Mouse (Mus musculus): ENCODE measurements around the gene Lrrc15. TPM values are rescaled to one million over a fixed set of nuclear protein-coding genes. Genes with fewer than 3 reads are reported as not detected.

Gene Lrrc15
- polyA plus RNA-seq, 1 experiment from 2014 or later = 0.35 TPM

- peaks cover 38% of the 10 kb centered on the region for H3K27me3 ChIP-seq (ENCODE audit: poor library complexity, severe bottlenecking)
- H3K9me3 ChIP-seq = no peaks in the 10 kb centered on the region
- no peaks in the 10 kb centered on the region for H3K36me3 ChIP-seq (replicated peaks)
- H3K4me3 ChIP-seq = no peak overlapping the region
- no peak for DNase-seq (ENCODE audit: extremely low spot score, low spot score)
- no peak overlapping the region for H3K27ac ChIP-seq
- 86% methylated on average over 9 of the region's 9 CpGs for WGBS
- H3K4me1 ChIP-seq = peaks cover 6% of the 10 kb centered on the region
These were observed 29.2 kb downstream of the Lrrc15 start for GRCm38 (mm10) chr16:30253900-30254299.

- H3K9me3 ChIP-seq = no peaks in the 10 kb centered on the region
- DNase-seq (ENCODE audit: extremely low spot score, low spot score) = no peak
- peaks cover 6% of the 10 kb centered on the region for H3K4me1 ChIP-seq
- peaks cover 40% of the 10 kb centered on the region for H3K27me3 ChIP-seq (ENCODE audit: poor library complexity, severe bottlenecking)
- H3K36me3 ChIP-seq (replicated peaks) = no peaks in the 10 kb centered on the region
- H3K27ac ChIP-seq = no peak overlapping the region
- WGBS = 87% methylated on average over 4 of the region's 4 CpGs
- H3K4me3 ChIP-seq = no peak overlapping the region
These were observed 29.7 kb downstream of the Lrrc15 start for GRCm38 (mm10) chr16:30253374-30253773.

GRCm38 (mm10) chr16:30252003-30252418 lies 31.0 kb downstream of the Lrrc15 start:
- Histone ChIP-seq H3K27ac (no peak overlapping the region), H3K4me1 (peaks cover 6% of the 10 kb centered on the region), H3K36me3 (replicated peaks) (no peaks in the 10 kb centered on the region), H3K4me3 (peak overlapping the region; percentile 2), H3K9me3 (no peaks in the 10 kb centered on the region), H3K27me3 (ENCODE audit: poor library complexity, severe bottlenecking) (peaks cover 40% of the 10 kb centered on the region)
- 2% methylated on average over 21 of the region's 21 CpGs for WGBS
- peak; percentile 88 for DNase-seq (ENCODE audit: extremely low spot score, low spot score)

- DNase-seq (ENCODE audit: extremely low spot score, low spot score) = no peak
- H3K36me3 ChIP-seq (replicated peaks) = no peaks in the 10 kb centered on the region
- no peak overlapping the region for H3K27ac ChIP-seq
- H3K4me1 ChIP-seq = peaks cover 13% of the 10 kb centered on the region
- 0 out of 2 replicates have a peak, but pooled peaks cover 5% of the 10 kb centered on the region for H3K9me3 ChIP-seq
- no peak overlapping the region for H3K4me3 ChIP-seq
- peaks cover 37% of the 10 kb centered on the region for H3K27me3 ChIP-seq (ENCODE audit: poor library complexity, severe bottlenecking)
- 88% methylated on average over 12 of the region's 12 CpGs for WGBS
These were observed 38.9 kb downstream of the Lrrc15 start for GRCm38 (mm10) chr16:30244037-30244700.

GRCm38 (mm10) chr16:30241623-30242022 lies 41.4 kb downstream of the Lrrc15 start:
- WGBS = 34% methylated on average over 2 of the region's 2 CpGs
- H3K27me3 ChIP-seq (ENCODE audit: poor library complexity, severe bottlenecking) = peaks cover 58% of the 10 kb centered on the region

GRCm38 (mm10) chr16:30238791-30239190 lies 44.3 kb downstream of the Lrrc15 start:
- H3K27me3 ChIP-seq (ENCODE audit: poor library complexity, severe bottlenecking) = peaks cover 86% of the 10 kb centered on the region
- no peaks in the 10 kb centered on the region for H3K36me3 ChIP-seq (replicated peaks)
- peaks cover 45% of the 10 kb centered on the region for H3K4me1 ChIP-seq
- WGBS = 85% methylated on average over 6 of the region's 6 CpGs
- no peaks in the 10 kb centered on the region for H3K9me3 ChIP-seq
- DNase-seq (ENCODE audit: extremely low spot score, low spot score) = no peak
- H3K27ac ChIP-seq = no peak overlapping the region
- no peak overlapping the region for H3K4me3 ChIP-seq

More at GRCm38 (mm10) chr16:30241623-30242022, 41.4 kb downstream of the Lrrc15 start:
- H3K27ac ChIP-seq = no peak overlapping the region
- 0 out of 2 replicates have a peak, but pooled peaks cover 2% of the 10 kb centered on the region for H3K9me3 ChIP-seq
- peaks cover 19% of the 10 kb centered on the region for H3K4me1 ChIP-seq
- H3K4me3 ChIP-seq = no peak overlapping the region
- no peak for DNase-seq (ENCODE audit: extremely low spot score, low spot score)
- no peaks in the 10 kb centered on the region for H3K36me3 ChIP-seq (replicated peaks)

- Histone ChIP-seq H3K4me1 (peaks cover 42% of the 10 kb centered on the region), H3K27me3 (ENCODE audit: poor library complexity, severe bottlenecking) (peaks cover 98% of the 10 kb centered on the region), H3K36me3 (replicated peaks) (no peaks in the 10 kb centered on the region), H3K9me3 (no peaks in the 10 kb centered on the region), H3K4me3 (peak overlapping the region; percentile 52), H3K27ac (peak overlapping the region; percentile 76)
- peak; percentile 90 for DNase-seq (ENCODE audit: extremely low spot score, low spot score)
- 2% methylated on average over 33 of the region's 33 CpGs for WGBS
These were observed 46.9 kb downstream of the Lrrc15 start for GRCm38 (mm10) chr16:30236091-30236699.

GRCm38 (mm10) chr16:30235577-30235976 lies 47.5 kb downstream of the Lrrc15 start:
- H3K4me1 ChIP-seq = peaks cover 42% of the 10 kb centered on the region
- 65% methylated on average over 2 of the region's 2 CpGs for WGBS

GRCm38 (mm10) chr16:30234636-30235546 lies 48.2 kb downstream of the Lrrc15 start:
- Histone ChIP-seq H3K27ac (no peak overlapping the region), H3K27me3 (ENCODE audit: poor library complexity, severe bottlenecking) (peaks cover 98% of the 10 kb centered on the region), H3K4me3 (no peak overlapping the region), H3K36me3 (replicated peaks) (no peaks in the 10 kb centered on the region), H3K4me1 (peaks cover 42% of the 10 kb centered on the region), H3K9me3 (no peaks in the 10 kb centered on the region)
- 63% methylated on average over 12 of the region's 12 CpGs for WGBS
- DNase-seq (ENCODE audit: extremely low spot score, low spot score) = no peak

More at GRCm38 (mm10) chr16:30235577-30235976, 47.5 kb downstream of the Lrrc15 start:
- Histone ChIP-seq H3K36me3 (replicated peaks) (no peaks in the 10 kb centered on the region), H3K4me3 (no peak overlapping the region; the same call in 1 of the 2 replicates), H3K27ac (peak overlapping the region; percentile 76), H3K9me3 (no peaks in the 10 kb centered on the region), H3K27me3 (ENCODE audit: poor library complexity, severe bottlenecking) (peaks cover 98% of the 10 kb centered on the region)
- no peak for DNase-seq (ENCODE audit: extremely low spot score, low spot score)

GRCm38 (mm10) chr16:30234077-30234476 lies 49.0 kb downstream of the Lrrc15 start:
- WGBS = 52% methylated on average over 8 of the region's 8 CpGs
- no peak overlapping the region for H3K27ac ChIP-seq
- H3K36me3 ChIP-seq (replicated peaks) = no peaks in the 10 kb centered on the region
- no peak for DNase-seq (ENCODE audit: extremely low spot score, low spot score)
- H3K4me3 ChIP-seq = no peak overlapping the region
- H3K4me1 ChIP-seq = peaks cover 42% of the 10 kb centered on the region
- H3K9me3 ChIP-seq = no peaks in the 10 kb centered on the region
- H3K27me3 ChIP-seq (ENCODE audit: poor library complexity, severe bottlenecking) = peaks cover 100% of the 10 kb centered on the region

- no peaks in the 10 kb centered on the region for H3K9me3 ChIP-seq
- no peaks in the 10 kb centered on the region for H3K36me3 ChIP-seq (replicated peaks)
- peaks cover 97% of the 10 kb centered on the region for H3K27me3 ChIP-seq (ENCODE audit: poor library complexity, severe bottlenecking)
- H3K27ac ChIP-seq = no peak overlapping the region
- H3K4me1 ChIP-seq = peaks cover 46% of the 10 kb centered on the region
- no peak overlapping the region for H3K4me3 ChIP-seq
- WGBS = 38% methylated on average over 13 of the region's 13 CpGs
- DNase-seq (ENCODE audit: extremely low spot score, low spot score) = no peak
These were observed 51.0 kb downstream of the Lrrc15 start for GRCm38 (mm10) chr16:30231882-30232604.

- Histone ChIP-seq H3K36me3 (replicated peaks) (no peaks in the 10 kb centered on the region), H3K27ac (no peak overlapping the region), H3K4me1 (peaks cover 24% of the 10 kb centered on the region), H3K4me3 (no peak overlapping the region), H3K27me3 (ENCODE audit: poor library complexity, severe bottlenecking) (peaks cover 78% of the 10 kb centered on the region), H3K9me3 (no peaks in the 10 kb centered on the region)
- no peak for DNase-seq (ENCODE audit: extremely low spot score, low spot score)
- WGBS = 69% methylated on average over 7 of the region's 7 CpGs
These were observed 55.7 kb downstream of the Lrrc15 start for GRCm38 (mm10) chr16:30227352-30227751.
